Mouse (Mus musculus): ENCODE data around the gene Tada3.

DNA sequence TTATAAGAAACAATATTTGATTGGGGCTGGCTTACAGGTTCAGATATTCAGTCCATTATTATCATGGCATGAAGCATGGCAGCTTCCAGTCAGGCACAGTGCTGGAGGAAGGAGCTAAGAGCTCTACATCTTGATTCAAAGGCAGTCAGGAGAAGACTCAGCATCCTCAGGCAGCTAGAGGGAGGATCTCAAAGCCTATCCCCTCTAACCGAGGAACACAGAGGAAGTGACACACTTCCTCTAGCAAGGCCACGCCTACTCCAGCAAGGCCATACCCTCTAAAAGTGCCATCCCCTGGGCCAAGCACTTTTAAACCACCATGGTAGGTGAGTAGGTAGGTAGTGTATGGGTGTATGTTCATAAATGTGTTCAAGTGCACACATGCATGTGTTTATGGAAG lies 47.1 kb downstream of the Tada3 start:
- TF ChIP-seq POLR2A (IDR thresholded peaks at IDR 0.05; ENCODE audit: control insufficient read depth, low read depth, low read length) (no peak), CTCF (IDR thresholded peaks at IDR 0.05; ENCODE audit: control insufficient read depth, insufficient read depth, insufficient replicate concordance, low read depth, low read length) (no peak)

Data from testis, adult 2 months (tissue).